Mouse (Mus musculus) ovary, adult 18-20 months (tissue): ENCODE measurements around the gene Fgd6.
A peak's percentile ranks its signal among the peaks of the same experiment; 100 is the strongest.

Experiments used
- DNase-seq: peaks from one replicate; pipeline ENCODE4 v3.0.0; 2022; ENCODE audit warnings: low spot score, mixed read lengths

Fgd6 gene

DNA sequence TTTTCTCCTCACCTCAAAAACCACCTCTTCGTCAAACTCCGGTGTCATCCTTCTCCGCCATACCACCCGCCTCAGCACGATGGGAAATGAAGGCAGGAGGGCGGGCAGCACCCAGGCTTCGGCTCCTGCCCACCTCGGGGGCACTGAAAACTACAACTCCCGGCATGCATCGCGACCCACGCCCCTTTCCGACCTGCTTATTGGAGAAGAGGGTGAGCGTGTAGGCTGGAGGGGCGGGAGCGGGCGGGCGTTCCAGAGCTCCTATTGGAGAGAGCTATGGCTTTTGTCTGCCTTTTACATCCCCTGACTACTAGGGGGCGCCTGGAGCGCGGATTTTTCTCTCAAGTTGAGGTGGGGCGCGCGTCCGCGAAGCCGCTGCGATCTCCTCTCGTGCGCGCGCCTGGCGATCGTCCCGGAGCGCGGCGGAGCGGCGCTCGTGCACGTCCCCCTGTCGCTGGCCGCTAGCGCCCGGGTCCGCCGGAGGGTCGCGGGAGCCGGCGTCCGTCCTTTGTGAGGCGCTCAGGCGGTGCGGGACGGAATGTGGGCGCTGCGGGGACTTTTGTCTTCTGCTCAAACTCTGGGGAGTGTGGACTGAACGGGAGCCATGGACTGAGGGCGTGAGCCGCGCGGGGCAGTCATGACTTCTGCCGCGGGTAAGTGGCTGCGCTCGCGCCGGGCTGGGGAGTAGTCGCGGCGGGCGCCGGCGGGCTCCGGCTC is at the start of gene Fgd6, which contains the start of gene Vezt:
Gene Fgd6 (plus strand): TSS at position 344 of the 717 bp plus-strand sequence.
Gene Vezt (minus strand): TSS at position 160 of the 717 bp plus-strand sequence.
- DNase-seq: peak; percentile 97

DNA sequence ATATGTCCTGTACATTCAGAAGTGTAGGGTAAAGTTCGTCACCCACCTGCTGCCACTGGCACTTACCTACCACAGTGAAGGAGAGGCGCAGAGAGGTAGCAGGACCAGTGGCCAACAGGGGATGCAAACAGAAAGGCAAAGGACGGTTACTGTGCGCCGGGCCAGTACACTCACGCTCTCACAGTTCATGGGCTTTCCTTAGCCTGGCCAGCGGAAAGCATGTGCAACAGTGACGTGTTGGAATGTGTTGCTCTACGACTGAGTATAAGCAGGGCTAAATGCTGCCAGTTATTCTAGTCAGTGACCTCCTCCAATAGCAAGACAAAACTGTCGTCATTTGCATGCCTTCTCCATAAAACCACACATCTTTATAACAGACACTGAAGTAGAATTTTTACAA is 41.7 kb upstream of the Fgd6 start:
- DNase-seq: no peak

DNA sequence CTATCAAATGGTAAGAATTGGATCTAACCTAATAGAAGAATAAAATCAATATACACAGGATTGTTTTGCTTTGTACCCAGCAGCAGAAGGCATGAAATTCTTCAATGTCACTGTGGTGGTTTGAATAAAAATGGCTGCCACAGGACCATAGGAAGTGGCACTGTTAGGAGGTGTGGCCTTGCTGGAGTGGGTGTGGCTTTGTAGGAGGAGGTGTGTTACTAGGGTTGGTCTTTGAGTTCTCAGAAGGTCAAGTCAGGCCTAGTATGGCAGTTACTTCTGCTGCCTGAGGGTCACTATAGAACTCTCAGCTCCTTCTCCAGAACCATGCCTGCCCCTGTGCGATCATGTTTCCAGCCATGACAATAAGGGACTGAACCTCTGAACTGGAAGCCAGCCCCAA is 40.7 kb upstream of the Fgd6 start:
- DNase-seq: no peak

DNA sequence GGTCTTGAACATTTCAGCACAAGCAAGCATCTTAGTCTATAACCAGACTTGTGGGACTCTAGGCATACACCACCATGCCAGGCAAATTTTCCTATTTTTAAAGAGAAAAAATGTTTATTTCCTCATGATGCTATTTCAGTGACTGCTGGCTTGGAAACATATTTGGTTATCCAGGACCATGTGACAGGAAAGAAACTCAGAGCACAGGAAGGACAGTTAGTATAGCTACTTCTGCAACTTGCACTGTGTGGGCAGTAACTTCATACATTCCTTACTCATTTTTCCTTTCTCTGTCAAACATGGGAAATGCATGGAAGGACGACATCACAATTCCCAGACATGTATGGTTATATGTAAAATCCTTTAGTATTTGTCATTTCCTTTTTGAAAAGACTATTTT is 36.4 kb upstream of the Fgd6 start:
- no peak for DNase-seq

DNA sequence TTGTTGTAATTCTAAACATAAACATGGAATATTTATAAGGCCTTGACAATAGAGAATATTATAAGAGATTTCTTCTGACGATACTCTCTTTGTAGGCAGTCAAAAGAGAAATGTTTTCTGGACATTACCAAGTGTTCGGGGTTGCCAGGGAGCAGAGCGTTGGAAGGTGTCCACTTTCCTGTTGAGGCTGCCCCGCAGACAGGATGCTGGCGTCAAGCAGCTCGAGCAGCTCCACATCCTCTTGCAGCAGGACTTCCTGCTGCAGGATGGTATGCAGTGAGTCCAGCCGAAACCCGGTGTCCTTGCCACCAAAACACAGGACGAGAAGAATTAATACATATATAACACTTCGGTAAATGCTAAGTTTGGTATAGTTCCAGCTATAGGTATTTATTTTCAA is 35.6 kb upstream of the Fgd6 start:
- no peak for DNase-seq

DNA sequence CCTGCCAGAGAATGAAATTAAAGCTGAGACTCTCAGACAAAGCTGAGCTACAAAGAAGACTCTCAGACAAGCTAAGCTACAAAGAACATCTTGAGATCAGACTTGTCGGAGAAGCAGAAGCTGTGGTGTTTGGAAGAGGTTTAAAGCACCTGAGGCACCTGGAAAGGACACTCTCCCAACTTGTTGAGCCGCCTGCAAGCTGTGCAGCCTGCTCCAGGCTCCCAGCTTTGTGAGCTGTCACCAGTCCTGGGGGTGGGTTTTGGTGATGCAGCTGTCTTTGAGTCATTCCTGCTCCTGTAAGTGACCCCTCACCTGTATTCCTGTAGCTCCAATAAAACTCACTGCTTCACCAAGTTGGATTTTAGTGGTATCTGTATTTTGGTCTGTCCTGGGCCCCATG is 27.4 kb upstream of the Fgd6 start:
- DNase-seq: no peak

DNA sequence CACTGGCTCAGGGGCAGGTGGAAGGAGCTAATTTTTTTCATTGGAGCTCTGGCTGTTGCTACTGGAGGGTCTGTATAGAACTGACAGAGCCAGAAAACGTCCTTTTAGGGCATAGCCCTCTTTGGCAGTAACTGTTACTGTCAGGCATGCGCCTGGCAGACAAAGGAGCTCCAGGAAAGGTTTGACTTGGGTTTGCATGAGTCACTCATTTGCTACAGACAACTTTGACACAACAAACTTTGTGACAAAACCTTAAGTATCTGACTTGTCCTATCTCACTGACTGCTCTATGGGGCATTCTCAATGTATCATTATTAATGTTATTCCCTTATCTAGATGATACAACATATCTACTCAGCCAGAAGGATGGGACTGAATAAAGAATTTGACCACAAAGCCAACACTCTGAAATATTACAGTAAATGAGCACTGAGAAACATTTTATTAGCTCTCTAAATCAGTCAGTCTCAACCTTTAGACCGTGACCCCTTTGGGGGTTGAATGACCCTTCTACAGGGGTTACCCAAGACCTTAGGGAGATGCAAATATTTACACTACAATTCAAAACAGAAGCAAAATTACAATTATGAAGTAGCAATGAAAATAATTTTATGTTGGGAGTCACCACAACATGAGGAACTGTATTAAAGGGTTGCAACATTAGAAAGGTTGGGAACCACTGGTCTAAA is 25.7 kb upstream of the Fgd6 start:
- no peak for DNase-seq

DNA sequence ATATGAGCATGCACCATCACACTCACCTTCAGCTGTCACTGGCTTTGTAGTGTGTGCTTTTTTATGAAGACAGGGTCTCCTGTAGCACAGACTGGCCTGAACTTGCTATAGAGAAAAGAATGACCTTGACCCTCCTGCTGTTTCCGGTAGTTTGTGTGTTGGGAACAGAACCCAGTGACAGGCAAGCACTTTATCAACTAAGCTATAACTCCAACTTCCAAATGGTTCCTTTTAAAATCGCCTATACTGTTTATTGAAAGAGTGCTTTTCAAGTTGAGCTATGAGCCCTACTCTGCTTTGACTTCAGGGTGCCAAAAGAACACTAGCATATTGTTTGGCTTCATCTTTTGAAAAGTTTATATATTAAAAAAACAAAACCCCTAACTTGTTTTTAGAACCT is 24.8 kb upstream of the Fgd6 start:
- DNase-seq: no peak

DNA sequence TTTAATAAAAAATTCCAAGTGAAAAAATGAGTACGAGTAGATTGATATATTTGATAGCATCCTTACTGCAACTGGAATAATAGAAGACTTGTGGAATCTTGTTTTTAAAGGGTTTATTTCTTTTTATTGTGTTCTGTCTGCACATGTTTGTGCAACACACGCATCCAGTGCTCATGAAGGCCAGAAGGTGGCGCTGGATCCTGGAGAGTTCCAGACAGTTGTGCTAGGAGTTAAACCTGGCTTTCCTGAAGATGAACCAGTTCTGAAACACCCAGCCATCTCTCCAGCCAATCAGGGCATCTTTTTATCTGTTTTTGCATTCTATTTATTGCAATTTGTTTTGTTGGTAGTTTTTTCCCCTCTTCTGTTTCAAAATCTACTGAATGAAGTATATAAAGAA is 22.6 kb upstream of the Fgd6 start:
- DNase-seq: no peak

DNA sequence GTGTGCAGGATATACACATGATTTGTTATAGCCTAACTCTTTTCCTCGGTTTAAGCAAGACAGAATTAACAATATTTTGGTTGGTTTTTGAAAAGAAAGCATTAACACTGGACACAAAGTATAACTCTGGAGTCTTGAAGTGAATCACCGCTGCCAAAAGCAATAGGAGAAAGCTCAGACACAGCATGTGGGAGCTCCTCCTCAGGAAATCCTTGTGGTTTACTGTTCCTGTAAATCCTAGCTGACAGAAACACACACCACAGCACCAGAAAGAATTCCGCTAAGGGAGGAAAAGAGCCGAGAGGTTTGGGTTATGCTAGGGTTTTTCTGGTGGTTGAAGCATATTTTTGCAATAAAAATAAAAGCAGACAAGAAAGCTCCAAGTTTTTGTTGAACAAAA is 21.6 kb upstream of the Fgd6 start:
- DNase-seq: no peak

DNA sequence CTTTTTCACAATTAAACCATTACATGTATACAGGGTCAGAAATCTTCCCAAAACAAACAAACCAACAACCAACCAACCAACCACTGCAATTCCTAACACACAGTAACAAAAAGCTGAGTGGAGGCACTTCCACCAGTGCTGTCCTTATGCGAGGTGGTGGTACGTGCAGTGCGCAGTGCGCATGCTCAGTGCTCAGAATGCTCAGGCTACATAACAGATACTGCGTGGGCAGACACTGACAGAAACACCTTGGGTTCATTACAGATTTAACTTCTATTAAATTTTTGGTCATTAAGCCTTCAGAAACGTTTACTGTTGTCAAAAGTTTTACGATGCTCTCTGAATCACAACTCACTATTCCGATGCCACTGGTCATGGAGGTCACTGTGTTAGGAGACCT is 18.3 kb upstream of the Fgd6 start:
- no peak for DNase-seq

DNA sequence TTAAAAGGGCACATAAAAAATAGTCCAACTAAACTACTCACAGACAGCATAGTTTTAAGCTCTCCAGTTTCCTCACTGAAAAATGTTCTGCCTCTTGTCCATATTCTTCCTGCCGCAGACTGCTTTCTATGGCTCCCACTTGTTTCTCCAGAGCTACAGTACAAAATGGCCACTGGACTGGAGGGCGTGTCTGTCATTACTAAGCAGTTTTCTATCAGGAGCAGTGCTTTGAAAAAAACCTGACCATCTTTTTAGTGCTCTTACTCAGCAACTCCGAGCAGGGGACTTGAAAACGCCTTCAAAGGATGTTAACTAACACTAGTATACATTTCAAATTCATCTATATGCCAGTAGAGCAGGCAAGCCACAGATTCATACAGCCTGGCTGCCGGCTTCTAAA is 15.2 kb upstream of the Fgd6 start:
- no peak for DNase-seq

DNA sequence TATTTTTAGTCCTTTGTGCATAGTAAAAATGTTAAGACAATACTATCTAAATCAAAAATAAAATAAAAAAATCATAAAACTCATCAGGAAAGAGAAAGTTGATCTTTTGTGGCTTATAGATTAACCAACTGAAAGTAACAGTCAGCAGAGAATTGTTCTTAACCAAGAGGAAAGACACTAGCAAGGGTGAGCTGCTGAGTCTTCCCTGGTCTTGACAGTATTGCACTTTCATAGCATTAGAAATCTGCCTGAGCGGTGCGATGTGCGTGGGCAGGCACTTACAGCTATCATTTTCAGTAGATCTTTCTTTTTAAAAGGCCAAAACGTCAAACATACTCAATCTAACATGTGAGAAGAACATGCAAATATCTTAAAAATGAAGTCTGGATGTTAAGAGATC is 14.7 kb upstream of the Fgd6 start:
- DNase-seq: no peak

DNA sequence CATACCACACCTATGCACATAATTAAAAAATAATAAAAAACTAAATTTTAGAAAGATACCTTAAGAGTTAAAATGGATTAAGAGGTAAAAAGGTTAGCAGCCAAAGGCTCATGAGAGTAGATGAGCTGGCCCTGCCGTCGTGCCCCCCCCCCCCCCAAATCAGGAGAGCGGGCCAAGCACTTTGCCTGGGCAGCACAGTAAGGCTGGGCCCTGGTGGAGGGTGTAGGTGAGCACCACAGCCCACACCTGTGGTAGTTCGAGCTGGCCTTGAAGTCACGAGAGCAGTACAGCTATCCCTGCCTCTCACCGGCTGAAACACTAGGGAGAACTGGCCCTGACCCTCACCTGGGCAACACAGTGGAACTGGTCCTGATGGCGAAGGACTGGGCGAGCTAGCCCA is 10.7 kb upstream of the Fgd6 start:
- no peak for DNase-seq

DNA sequence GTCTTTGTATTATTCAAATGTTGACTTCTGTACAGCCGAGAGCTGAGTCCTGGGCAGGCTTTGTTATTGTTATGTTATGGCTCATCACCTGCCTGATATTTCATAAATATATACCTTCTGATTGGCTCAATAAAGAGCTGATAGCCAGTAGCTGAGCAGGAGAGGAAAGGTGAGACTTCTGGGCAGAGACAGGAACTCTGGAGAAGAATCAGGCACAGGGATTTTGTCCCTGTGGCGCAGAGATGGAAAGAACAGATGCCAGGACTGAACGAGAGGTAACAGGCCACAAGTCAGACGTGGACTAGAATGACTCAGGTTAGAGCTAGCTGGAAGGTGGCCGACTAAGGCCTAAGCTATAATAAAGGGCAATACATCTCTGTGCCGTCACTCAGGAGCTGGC is 7.3 kb upstream of the Fgd6 start:
- DNase-seq: no peak

DNA sequence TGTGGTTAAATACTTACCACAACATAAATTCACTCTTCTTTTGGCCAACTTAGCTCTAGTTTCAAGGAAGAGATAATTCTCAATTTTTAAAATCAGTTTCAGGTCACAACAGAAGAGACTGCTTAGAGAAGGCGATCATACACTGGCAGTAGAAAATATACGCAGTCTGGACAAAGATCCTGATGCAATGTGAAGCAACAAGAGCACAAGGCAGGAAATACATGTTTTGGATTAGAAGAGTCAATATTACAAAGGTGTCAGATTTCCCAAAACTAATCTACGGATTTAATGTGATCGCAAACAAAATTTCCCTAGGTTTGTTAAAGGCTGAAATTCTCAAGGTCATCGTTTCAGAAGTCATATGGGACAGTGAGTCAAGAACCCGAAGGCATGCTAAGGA is 4.6 kb upstream of the Fgd6 start:
- no peak for DNase-seq

DNA sequence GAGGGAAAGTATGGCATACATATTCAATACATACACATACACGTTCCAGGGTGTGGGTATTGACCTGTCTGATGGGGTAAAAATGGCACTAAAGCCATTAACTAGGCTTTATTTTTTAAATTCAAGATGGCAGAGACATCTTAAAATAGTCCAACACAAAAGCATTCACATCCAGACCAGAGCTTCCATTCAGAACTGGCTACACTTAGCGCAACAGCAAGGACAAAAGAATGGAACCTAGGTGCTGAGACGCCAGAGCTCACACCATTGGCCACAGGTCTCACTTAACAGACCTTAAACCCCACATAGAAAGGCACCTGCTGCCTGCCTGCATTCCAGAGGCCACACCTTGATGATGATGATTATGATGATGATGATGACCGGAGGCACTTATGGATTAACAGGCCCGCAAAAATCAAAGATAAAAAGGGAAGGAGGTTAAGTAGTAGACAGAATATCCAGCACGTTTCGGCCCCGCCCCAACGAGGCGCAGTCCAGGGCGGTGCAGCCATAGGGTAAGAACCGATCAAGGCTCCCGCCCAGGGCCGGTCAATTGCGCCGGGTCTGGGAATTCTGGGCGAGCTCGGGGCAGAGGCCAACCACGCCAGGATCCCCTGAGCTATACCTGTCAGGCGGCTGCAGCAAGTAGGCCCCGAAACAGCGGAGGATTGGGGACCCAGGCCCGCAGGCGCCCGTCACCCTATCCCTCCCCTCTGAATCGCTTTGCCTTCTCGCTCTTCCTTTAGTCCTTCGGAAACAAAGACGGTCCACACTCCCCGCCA is 734 bp upstream of the Fgd6 start:
- peak; percentile 34 for DNase-seq

DNA sequence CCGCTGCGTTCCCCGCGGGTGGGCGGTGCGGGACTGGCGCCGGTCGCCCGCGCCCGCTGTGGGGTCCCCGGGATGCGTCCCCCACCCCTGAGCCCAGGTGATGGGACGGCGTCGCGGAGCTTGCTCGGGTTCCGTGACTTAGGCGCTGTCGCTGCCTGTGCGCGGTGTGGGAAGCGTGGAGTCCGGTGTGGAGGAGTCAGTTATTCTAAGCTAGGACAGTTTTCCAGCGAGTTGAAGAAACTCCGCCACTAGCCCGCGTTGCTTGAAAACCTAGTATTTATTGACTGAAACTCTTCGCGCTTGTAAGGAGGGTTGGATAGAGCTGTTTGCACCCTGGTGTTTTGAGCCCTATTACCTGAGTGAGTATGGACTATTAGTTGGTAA is 566 bp downstream of the Fgd6 start:
- DNase-seq: no peak

DNA sequence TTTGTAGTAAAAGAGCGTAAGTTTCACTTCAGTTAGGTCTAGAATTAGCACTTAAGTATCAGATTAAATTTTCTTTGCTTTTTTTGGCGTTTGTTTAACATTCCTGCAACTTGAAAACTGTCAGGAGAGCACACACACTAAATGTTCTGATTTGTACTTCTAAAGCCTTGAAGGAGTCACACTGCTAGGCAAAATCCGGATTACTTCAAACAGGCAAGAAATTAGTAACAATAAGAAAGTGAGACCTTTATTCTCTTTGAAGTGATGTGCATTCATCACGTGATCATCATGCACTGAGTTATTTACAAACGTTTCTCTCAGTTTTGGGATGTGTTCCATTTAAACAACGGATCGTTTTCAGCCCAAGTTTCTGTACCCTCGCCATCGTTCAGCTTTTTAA is 1.4 kb downstream of the Fgd6 start:
- no peak for DNase-seq

DNA sequence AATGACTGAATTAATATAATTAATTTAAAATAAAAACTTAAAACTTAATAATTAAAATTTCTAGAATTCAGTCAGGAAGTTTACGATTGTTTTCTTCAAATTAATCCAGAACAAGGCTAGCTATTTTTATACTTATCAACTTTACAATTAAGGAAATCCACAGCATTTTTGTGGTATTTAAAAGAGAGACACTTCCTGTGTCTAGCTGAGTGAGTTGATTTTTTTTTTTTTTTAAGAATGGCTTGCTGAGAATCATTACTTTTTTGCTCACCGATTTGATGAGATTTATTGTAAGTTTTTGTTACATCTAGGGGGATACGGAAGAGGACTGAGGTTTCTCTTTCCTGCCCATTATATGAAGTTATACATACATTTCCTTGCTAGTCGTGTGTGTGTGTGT is 1.8 kb downstream of the Fgd6 start:
- DNase-seq: no peak

DNA sequence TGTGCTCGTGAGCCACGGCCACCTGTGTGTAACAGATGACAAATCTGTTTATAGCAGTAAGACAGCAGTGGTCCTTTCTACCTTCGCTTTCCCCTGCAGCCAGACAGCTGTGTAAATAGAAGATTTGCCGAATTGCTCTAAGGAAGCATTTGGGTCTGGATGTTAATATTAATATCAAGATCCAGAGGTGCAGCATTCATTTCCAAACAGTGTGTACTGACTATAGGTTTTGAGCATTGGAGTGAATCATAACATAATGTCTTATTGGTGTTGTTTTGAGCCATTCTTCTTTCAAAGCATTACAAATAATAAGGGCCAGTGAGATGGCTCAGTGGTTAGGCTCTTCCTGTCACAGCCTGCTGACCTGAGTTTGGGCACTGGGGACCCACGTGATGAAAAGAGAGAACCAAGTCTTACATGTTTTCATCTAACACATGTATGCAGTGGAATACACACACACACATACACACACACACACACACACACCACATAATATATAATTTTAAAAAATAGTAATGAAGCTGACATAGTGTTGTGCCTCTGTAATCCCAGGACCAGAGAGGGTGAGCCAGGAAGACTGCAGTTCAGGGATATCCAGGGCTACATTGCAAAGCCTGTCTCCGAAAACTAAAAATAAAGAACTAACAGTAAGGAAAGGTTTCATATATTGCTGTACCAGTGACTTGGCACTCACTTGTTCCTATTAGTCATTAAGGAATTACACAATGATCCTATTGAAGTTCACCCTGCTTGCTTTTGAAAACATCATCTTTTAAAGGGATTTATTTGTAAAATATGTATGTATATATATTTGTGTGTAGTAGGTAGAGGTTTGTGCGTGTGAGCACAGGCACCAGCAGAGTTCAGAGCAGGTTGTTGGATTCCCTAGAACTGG is 2.8 kb downstream of the Fgd6 start:
- no peak for DNase-seq

DNA sequence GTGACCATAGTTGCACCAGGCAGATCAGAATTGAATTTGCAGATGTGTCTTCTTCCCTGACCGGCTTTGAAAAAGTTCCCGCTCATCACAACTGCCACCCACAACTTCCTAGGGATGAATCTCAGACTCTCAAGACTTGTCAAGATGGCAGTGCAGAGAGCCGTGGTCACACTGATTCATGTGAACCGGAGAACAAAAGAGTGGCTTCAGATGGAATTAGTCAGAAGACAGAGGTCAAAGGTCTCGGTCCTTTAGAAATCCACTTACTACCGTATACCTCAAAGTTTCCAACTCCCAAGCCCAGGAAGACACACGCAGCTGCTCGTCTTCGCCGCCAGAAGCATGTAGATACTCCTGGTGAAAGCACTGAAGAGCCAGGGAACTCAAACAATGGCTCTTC is 8.1 kb downstream of the Fgd6 start:
- no peak for DNase-seq
